Mouse (Mus musculus) erythroblast, embryonic 14.5 days (primary cell): ENCODE results near the gene Cbx7.

ENCODE experiments used
- GATA1 ChIP-seq: IDR thresholded peaks from 2 replicates; pipeline ENCODE4 v1.6.1; 2012; ENCODE audit warnings: low read length, inconsistent platforms, mixed read lengths
- TAL1 ChIP-seq: IDR thresholded peaks from 3 replicates; pipeline ENCODE4 v1.6.1; 2012; ENCODE audit warnings: low read length, inconsistent platforms, mixed read lengths

DNA sequence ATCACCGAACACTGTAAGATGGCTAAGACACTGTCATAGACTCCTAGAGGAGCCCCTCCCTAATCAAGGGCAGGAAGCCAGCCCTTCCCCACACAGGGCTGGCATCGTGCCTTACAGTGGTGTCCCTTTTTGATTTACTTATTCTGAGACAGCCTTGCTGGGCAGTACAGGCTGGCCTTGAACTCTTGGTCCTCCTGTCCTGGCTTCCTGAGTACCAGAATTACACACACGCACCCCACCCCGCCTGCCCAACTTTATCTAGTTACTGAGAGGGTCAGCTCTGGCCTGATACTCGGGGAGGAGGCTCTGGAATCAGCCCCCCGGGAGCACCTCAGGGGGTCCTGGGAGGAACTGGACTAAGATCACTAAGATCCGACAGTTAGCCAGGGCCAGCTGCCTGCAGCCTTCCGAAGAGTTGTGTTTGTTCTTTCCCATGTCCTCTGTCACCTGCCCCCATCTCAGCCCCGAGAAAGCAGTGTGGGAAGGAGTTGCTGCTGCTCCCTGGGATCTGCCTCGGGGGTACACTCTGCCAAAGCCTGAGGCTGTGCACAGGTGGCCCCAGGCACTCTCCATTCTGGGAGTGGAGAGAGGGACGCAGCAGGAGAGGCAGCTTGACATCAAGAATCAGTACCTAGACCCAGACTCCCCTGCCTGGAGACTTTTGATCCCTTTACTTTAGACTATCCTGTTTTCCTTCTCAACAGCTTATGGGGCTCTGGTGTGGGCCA lies 18.3 kb downstream of the Cbx7 start:
- TF ChIP-seq TAL1 = no peak
- no peak for TF ChIP-seq GATA1
